Mouse (Mus musculus) hindbrain, embryonic 13.5 days (tissue): ENCODE measurements around the gene Gpr155. TPM values are rescaled to one million over a fixed set of nuclear protein-coding genes. Genes with fewer than 3 reads are reported as not detected.
A peak's percentile ranks its signal among the peaks of the same experiment; 100 is the strongest.

Experiments used
- ATAC-seq: fragments of 200-750 bp; cut with Nextera tagmentation; 2 replicates; pipeline ENCODE4 v1.8.0; 2017; ENCODE audit warnings: moderate TSS enrichment; ENCODE audit not compliant: low FRiP score
- H3K27ac ChIP-seq: fragments of 300-500 bp; sonication (generic); 2 replicates; pipeline ENCODE4 v1.5.1; 2015; ENCODE audit warnings: inconsistent platforms, mild to moderate bottlenecking, moderate library complexity
- H3K27me3 ChIP-seq: fragments of 300-500 bp; sonication (generic); 2 replicates; pipeline ENCODE4 v1.6.1; 2015; ENCODE audit warnings: mild to moderate bottlenecking, inconsistent platforms
- H3K36me3 ChIP-seq: fragments of 300-500 bp; sonication (generic); 2 replicates; pipeline ENCODE4 v1.6.1; 2015; ENCODE audit warnings: mild to moderate bottlenecking, inconsistent platforms
- H3K4me1 ChIP-seq: fragments of 300-500 bp; sonication (generic); replicated peaks from 2 replicates; pipeline ENCODE4 v1.6.1; 2015; ENCODE audit warnings: inconsistent platforms
- H3K4me2 ChIP-seq: fragments of 300-500 bp; sonication (generic); 2 replicates; pipeline ENCODE4 v1.6.1; 2015; ENCODE audit warnings: inconsistent platforms, mild to moderate bottlenecking, moderate library complexity
- H3K4me3 ChIP-seq: fragments of 300-500 bp; sonication (generic); 2 replicates; pipeline ENCODE4 v1.5.1; 2015; ENCODE audit warnings: mild to moderate bottlenecking, inconsistent platforms
- H3K9ac ChIP-seq: fragments of 300-500 bp; sonication (generic); 2 replicates; pipeline ENCODE4 v1.6.1; 2015; ENCODE audit warnings: mild to moderate bottlenecking, inconsistent platforms
- H3K9me3 ChIP-seq: fragments of 300-500 bp; sonication (generic); 2 replicates; pipeline ENCODE4 v1.6.1; 2016; ENCODE audit warnings: inconsistent platforms
- WGBS: fragments of 180-500 bp; shearing (Covaris S2); methylation state at CpG from one replicate; pipeline ENCODE4 v1.1.7; 2015; 5-methylcytosine and 5-hydroxymethylcytosine counted together
- polyA plus RNA-seq: library from polyadenylated mRNA; unstranded; fragments of >200 nt; fragmentation: Nextera tagmentation; extraction: Ambion mirVana; gene quantifications from 2 replicates; pipeline ENCODE4 v1.2.1, GENCODE M21; 2015

The Gpr155 gene
- 12.4 and 12.7 TPM in 2 replicates for polyA plus RNA-seq

DNA sequence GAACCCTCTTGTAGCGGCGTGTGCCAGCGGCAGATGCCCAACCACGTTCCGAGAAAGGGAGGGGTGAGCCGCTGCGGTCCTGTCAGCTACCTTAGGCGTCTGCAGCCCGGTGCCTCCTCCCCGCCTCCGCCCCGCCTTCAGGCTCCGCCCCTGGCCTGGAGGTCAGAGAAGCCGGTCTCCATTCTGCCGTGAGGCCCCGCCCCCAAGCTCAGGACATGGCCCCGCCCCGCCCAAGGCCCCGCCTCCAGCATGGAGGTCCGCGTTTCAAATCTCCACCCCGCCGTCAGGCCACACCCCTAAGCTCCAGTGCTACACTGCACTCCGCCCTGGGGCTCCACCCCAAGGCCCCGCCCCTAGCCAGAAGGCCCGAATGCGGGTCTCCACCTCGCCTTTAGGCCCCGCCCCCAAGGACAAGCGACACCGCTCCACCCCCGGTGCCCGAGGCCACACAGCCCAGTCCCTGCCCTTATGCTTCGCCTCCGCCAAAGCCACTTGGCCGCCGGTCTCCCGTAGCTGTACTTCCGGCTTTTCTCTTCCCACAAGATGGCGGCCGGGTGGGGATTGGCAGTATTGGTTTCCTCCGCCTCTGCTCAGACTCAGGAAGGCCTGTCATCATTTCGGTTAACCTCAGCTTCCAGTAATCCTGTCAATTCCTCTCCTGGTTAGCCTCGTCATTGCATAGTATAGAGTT, at the start of gene Gpr155:
Gene Gpr155 (minus strand): TSS at position 217 of the 691 bp plus-strand sequence.
- H3K27ac ChIP-seq: peak within 1 kb of the TSS; percentile 86
- no peaks in the 10 kb centered on the region for H3K9me3 ChIP-seq
- H3K4me1 ChIP-seq: peaks cover 8% of the 10 kb centered on the region
- WGBS: 1% methylated on average over 34 of the region's 44 CpGs
- ATAC-seq: peak; percentile 98
- peaks cover 7% of the 10 kb centered on the region; the same call in 1 of the 2 replicates for H3K36me3 ChIP-seq
- H3K4me2 ChIP-seq: peak within 1 kb of the TSS; percentile 84
- peak within 1 kb of the TSS; percentile 73 for H3K4me3 ChIP-seq
- H3K27me3 ChIP-seq: 0 out of 2 replicates have a peak, but pooled peaks cover 4% of the 10 kb centered on the region
- peak within 1 kb of the TSS; percentile 81 for H3K9ac ChIP-seq

DNA sequence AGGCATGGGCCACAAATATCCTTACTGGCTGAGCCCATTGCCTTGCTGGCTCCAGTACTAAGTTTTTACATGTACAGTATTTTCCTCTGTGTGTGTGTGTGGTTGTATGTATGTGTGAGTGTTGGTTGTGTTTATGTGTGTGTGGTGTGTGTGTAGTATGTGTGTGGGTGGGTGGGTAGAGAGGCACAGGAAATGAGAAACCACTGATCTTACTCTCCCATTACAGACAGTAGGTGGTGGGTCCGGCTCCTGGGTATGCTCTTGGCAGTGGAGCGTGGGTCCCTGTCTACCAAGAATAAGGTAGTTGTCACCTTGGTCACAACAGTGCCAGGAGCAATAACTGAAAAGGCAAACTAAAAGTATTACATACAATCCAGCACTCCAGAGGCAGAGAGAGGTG, 49.5 kb upstream of the Gpr155 start:
- Histone ChIP-seq H3K36me3 (no peaks in the 10 kb centered on the region), H3K4me2 (no peak overlapping the region), H3K4me3 (no peak overlapping the region), H3K27ac (no peak overlapping the region), H3K9ac (no peak overlapping the region), H3K27me3 (no peaks in the 10 kb centered on the region), H3K4me1 (peaks cover 13% of the 10 kb centered on the region), H3K9me3 (no peaks in the 10 kb centered on the region)
- ATAC-seq: no peak
- 91% methylated on average over 2 of the region's 2 CpGs for WGBS

DNA sequence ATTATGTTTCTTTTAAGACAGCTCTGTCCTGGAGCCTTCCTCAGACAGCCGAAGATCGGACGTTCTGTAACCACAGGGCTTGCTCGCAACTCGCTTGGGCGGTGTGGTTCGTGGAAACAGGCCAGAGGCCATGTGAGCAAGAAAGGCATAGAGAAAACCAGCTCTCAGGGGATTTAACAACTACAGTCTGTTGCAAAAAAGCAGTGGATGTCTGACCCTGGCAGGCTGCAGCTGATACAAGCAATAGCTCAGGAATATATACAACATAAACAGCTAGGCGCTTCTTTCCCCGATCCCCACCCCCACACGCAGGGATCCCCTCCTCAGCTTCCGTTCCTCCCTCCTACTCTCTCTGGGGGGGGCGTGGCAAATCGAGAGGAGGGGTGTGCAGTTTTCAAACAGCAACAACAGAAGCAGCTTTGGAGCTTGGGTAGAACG, 45.6 kb upstream of the Gpr155 start:
- no peak for ATAC-seq

DNA sequence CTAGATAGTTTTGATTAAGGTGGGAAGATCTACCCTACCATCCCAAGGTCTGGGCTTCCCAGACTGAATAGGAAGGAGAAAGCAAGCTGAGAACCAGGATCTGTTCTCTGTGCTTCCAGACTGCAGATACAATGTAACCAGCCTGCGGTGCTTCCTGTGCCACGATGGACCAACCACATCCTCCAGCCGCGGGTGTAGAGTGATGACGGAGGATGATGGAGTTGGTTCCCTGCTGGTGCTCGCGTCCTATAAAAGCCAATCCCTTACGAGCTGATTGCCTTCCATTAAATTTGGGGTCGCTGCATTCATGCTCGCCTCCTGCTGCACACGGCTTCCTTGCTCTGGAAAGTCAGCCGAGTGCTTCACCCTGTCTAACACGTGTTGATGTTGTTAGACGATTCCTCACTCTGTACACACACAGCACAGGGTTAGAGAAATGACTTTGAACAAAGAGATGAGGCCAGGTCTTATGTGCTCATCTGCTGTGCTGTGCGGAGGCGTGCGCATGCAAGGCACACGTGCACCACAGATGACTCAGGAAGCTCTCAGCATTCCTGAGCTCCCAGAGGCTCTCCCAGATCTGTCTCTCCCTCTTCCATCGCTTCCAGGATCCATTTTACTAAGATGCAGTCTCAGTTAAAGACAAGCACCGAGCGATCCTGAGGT, 42.6 kb upstream of the Gpr155 start:
- H3K9ac ChIP-seq: no peak overlapping the region
- H3K27ac ChIP-seq: 0 out of 2 replicates have a peak overlapping the region, but pooled peaks have one; percentile 19
- no peaks in the 10 kb centered on the region for H3K27me3 ChIP-seq
- ATAC-seq: no peak
- peaks cover 6% of the 10 kb centered on the region for H3K4me1 ChIP-seq
- no peak overlapping the region for H3K4me3 ChIP-seq
- H3K4me2 ChIP-seq: no peak overlapping the region
- WGBS: 70% methylated on average over 21 of the region's 21 CpGs
- H3K36me3 ChIP-seq: no peaks in the 10 kb centered on the region
- no peaks in the 10 kb centered on the region for H3K9me3 ChIP-seq

More for the DNA sequence above, 45.6 kb upstream of the Gpr155 start:
- Histone ChIP-seq H3K4me2 (peak overlapping the region; percentile 44), H3K9me3 (no peaks in the 10 kb centered on the region), H3K4me1 (peaks cover 6% of the 10 kb centered on the region), H3K27me3 (no peaks in the 10 kb centered on the region), H3K4me3 (peak overlapping the region; percentile 22; the same call in 1 of the 2 replicates), H3K36me3 (no peaks in the 10 kb centered on the region), H3K9ac (peak overlapping the region; percentile 60), H3K27ac (peak overlapping the region; percentile 36; the same call in 1 of the 2 replicates)
- WGBS: 37% methylated on average over 14 of the region's 14 CpGs

DNA sequence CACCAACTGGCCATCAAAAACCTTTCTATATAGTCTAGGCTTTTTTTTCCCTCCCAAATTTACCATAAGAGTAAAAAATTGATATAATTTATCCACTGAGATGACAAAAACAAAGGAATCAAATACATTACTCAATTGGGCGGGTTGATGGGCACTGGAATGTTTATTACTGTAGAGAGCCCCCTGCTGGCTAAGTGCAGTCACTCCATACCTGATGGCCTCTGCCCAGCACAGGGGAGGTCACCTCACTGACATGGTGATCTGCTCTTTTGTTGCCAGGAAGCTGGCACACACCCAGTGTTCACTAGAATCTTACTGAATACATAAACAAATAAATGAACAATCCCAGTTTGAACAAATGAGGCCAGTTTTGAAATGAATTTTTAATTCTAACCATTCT, 40.9 kb upstream of the Gpr155 start:
- Histone ChIP-seq H3K4me3 (no peak overlapping the region), H3K9me3 (no peaks in the 10 kb centered on the region), H3K36me3 (no peaks in the 10 kb centered on the region), H3K27ac (no peak overlapping the region), H3K27me3 (no peaks in the 10 kb centered on the region), H3K4me2 (no peak overlapping the region), H3K4me1 (peaks cover 5% of the 10 kb centered on the region), H3K9ac (no peak overlapping the region)
- ATAC-seq: no peak
- WGBS: 53% methylated on average over 1 of the region's 1 CpGs

DNA sequence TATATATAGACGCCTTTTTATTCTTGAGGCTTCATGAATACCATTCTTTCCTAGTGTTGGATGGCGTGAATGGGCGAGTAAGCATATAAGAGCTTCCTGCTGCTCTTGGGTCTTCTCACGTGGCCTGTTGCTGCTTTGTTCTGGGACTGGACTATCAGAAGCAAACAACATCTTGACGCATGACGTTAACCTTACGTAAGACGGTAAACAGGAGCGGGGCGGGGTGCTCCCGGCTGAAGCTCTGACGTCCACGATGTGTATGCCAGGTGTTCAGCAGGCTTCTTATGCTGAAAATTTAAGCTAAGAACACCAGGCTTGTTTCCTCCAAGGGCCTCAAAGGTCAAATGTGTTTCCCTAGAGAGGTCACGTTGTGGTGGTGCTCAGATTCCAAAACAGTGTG, 39.5 kb upstream of the Gpr155 start:
- no peaks in the 10 kb centered on the region for H3K27me3 ChIP-seq
- no peak overlapping the region for H3K27ac ChIP-seq
- no peaks in the 10 kb centered on the region for H3K36me3 ChIP-seq
- 87% methylated on average over 14 of the region's 14 CpGs for WGBS
- no peaks in the 10 kb centered on the region for H3K9me3 ChIP-seq
- no peaks in the 10 kb centered on the region for H3K4me1 ChIP-seq
- no peak overlapping the region for H3K4me2 ChIP-seq
- ATAC-seq: no peak
- no peak overlapping the region for H3K4me3 ChIP-seq
- H3K9ac ChIP-seq: no peak overlapping the region

DNA sequence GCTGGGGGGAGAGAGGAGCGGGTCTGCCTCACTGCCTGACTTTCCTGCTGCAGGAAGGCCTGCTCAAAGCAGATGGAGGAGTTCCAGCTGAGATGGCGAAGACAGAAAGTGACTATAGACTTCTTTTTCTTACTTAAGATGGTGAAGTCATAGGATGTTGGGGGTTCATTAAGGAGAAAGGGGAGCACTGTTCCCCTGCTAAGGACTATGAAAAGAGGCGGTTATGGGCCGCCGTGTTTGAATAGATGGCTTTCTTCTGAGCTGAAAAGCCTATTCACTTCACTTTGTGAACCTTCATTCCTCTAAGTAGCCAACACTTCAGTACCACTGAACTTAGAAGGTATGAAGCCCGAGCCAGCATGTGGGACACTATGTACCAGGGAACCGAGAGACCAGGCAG, 33.4 kb upstream of the Gpr155 start:
- H3K4me2 ChIP-seq: no peak overlapping the region
- ATAC-seq: no peak
- H3K4me1 ChIP-seq: no peaks in the 10 kb centered on the region
- H3K9me3 ChIP-seq: no peaks in the 10 kb centered on the region
- WGBS: 35% methylated on average over 7 of the region's 7 CpGs
- H3K27ac ChIP-seq: no peak overlapping the region
- H3K4me3 ChIP-seq: no peak overlapping the region
- no peaks in the 10 kb centered on the region for H3K36me3 ChIP-seq
- H3K27me3 ChIP-seq: no peaks in the 10 kb centered on the region
- no peak overlapping the region for H3K9ac ChIP-seq

DNA sequence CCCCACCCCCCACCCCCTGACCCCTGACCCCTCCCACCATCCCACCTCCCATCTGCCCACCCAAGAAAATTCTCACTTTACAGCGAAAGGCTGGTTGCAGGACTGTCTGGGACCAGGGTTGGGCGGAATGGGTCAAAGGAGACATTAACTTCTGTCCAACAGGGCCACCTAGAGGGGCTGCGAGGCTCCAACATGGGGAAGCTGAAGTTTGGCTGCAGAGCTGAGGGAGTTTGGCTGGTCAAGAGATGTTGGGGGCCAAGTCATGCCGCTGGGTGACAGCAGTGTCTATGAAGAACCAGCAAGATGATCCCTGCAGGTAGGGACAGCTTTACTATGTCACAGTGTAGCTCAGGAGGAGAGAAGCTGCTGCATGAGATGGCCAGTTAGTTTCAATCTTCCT, 32.9 kb upstream of the Gpr155 start:
- H3K4me1 ChIP-seq: no peaks in the 10 kb centered on the region
- no peak overlapping the region for H3K9ac ChIP-seq
- no peak overlapping the region for H3K27ac ChIP-seq
- no peaks in the 10 kb centered on the region for H3K27me3 ChIP-seq
- H3K4me2 ChIP-seq: no peak overlapping the region
- 49% methylated on average over 4 of the region's 4 CpGs for WGBS
- no peak for ATAC-seq
- no peaks in the 10 kb centered on the region for H3K9me3 ChIP-seq
- H3K36me3 ChIP-seq: no peaks in the 10 kb centered on the region
- H3K4me3 ChIP-seq: no peak overlapping the region

DNA sequence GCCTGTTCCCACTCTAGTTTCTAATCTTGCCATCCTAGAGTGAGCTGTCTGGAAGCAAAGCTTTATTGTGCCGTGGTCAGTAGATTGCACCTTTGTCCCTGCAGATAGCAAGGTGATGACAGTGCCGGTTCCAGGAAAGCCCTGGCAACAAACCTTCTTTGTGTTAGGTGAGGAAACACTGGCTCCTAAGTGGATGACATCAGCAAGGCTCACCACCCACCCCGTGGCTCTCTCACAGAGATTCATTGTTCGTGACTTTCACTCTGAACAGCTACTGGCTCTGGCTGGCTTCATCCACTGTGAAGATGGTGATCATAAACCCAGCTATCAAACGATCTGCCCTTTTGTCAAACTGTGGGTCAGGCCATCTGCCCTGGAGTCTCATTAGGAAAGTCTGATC, 29.5 kb upstream of the Gpr155 start:
- no peak overlapping the region for H3K4me2 ChIP-seq
- 71% methylated on average over 5 of the region's 5 CpGs for WGBS
- ATAC-seq: no peak

DNA sequence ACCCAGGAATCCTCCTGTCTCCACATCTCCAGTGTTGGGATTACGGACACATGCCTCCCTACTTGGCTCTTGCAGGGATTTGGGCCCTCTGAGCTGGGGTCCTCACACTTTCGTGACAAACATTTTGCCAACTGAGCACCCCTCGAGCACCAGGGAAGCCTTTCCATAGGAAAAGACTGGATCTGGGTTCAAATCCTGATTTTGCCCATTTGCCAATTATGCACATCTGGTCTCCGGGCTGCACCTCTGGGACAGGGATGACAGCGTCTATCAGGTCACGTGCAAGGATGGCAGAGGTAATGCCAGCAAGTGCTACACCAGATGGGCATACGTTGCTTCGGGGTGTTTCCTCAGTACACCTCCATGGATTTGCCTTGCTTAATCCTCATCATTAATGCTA, 23.7 kb upstream of the Gpr155 start:
- H3K27me3 ChIP-seq: no peaks in the 10 kb centered on the region
- H3K9ac ChIP-seq: no peak overlapping the region
- H3K9me3 ChIP-seq: no peaks in the 10 kb centered on the region
- H3K4me2 ChIP-seq: no peak overlapping the region
- no peaks in the 10 kb centered on the region for H3K4me1 ChIP-seq
- H3K4me3 ChIP-seq: no peak overlapping the region
- H3K36me3 ChIP-seq: no peaks in the 10 kb centered on the region
- no peak overlapping the region for H3K27ac ChIP-seq
- WGBS: 94% methylated on average over 8 of the region's 8 CpGs
- no peak for ATAC-seq

More for the DNA sequence above, 29.5 kb upstream of the Gpr155 start:
- Histone ChIP-seq H3K9me3 (no peaks in the 10 kb centered on the region), H3K4me3 (no peak overlapping the region), H3K36me3 (no peaks in the 10 kb centered on the region), H3K27ac (no peak overlapping the region), H3K4me1 (no peaks in the 10 kb centered on the region), H3K9ac (no peak overlapping the region), H3K27me3 (no peaks in the 10 kb centered on the region)

DNA sequence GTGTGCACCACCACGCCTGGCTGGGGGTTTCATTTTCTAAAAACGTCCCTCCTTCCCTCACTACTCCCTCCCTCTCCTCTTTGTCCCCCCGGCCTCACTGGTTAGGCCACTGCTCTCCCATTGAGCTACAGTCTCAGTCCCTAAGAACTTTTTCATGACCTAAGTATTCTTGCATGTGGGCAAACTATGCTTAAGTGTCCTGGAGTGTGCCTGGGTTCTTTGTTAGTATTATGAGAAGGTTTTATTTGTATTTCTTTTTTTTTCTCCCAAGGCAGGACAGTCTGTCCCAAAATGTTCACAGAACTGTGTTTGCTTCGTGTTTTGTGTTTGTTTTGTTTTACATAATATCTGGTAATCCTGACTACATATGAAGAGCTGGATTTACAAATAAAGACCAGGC, 21.3 kb upstream of the Gpr155 start:
- no peaks in the 10 kb centered on the region for H3K27me3 ChIP-seq
- no peak for ATAC-seq
- H3K9me3 ChIP-seq: no peaks in the 10 kb centered on the region
- no peak overlapping the region for H3K9ac ChIP-seq
- no peak overlapping the region for H3K27ac ChIP-seq
- H3K36me3 ChIP-seq: no peaks in the 10 kb centered on the region
- H3K4me2 ChIP-seq: no peak overlapping the region
- 64% methylated on average over 4 of the region's 4 CpGs for WGBS
- no peak overlapping the region for H3K4me3 ChIP-seq
- H3K4me1 ChIP-seq: no peaks in the 10 kb centered on the region

DNA sequence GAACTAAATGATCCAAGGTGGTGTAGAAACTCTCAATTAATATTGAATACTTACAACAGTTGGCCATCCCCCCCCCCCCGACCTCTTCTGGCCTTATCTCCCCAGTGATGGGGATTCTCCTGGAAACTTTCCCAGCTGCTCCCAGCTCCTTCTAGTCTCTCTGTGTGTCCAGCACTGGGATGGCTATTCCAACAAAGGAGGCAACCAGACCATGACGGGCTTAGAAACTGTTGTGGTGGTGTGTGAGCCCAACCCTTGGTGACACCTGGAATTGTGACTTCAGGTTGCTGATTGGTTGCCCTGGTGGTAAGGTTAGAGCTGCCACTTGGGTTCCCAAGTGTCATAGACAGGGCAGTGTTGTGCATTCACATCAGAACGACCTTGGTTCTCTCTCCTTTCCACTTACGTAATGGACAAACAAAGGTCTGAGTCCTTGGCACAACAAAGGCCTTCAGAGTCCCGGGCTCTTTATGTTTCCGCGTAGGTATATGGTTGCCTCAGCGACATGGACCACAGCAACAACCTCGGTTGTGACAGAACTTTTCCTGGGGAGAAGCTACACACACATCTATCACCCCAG, 20.1 kb upstream of the Gpr155 start:
- ATAC-seq: no peak
- Histone ChIP-seq H3K4me2 (no peak overlapping the region), H3K27me3 (no peaks in the 10 kb centered on the region), H3K4me3 (no peak overlapping the region), H3K36me3 (no peaks in the 10 kb centered on the region), H3K9me3 (no peaks in the 10 kb centered on the region), H3K4me1 (peaks cover 4% of the 10 kb centered on the region; the same call in 1 of the 2 replicates), H3K9ac (no peak overlapping the region), H3K27ac (no peak overlapping the region)
- 86% methylated on average over 9 of the region's 9 CpGs for whole genome bisulfite sequencing
